Mouse (Mus musculus): ENCODE measurements around the gene Qprt. TPM values are rescaled to one million over a fixed set of nuclear protein-coding genes. Genes with fewer than 3 reads are reported as not detected.
A peak's percentile ranks its signal among the peaks of the same experiment; 100 is the strongest.

Gene Qprt
- polyA plus RNA-seq, 1 experiment from 2014 or later: 14.5 TPM

DNA sequence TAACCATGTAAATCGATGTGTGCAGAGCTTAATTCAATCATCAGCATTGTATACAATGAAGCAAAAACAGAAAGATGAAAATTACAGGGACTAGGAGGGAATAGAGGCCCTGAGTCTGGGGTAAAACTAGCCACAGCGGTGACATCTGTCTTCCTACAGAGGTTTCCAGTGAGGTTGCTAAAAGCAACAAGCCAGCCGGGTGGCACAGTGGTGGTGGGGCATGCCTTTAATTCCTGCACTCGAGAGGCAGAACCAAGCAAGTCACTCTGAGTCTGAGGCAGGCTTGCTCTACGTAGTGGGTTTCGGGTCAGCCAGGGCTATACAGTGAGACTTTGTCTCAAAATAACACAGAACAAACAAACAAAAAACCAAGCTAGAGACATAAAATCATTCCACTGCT, 19.9 kb downstream of the Qprt start:
- H3K4me3 ChIP-seq: no peak overlapping the region
- H3K9me3 ChIP-seq: no peaks in the 10 kb centered on the region
- no peaks in the 10 kb centered on the region for H3K36me3 ChIP-seq
- 73% methylated on average over 6 of the region's 6 CpGs for WGBS
- H3K27me3 ChIP-seq (ENCODE audit: insufficient read depth, poor library complexity, severe bottlenecking): peaks cover 6% of the 10 kb centered on the region; the same call in 1 of the 2 replicates
- peaks cover 13% of the 10 kb centered on the region; the same call in 1 of the 2 replicates for H3K4me1 ChIP-seq
- no peak overlapping the region for H3K27ac ChIP-seq
- no peak for DNase-seq (ENCODE audit: low spot score)

DNA sequence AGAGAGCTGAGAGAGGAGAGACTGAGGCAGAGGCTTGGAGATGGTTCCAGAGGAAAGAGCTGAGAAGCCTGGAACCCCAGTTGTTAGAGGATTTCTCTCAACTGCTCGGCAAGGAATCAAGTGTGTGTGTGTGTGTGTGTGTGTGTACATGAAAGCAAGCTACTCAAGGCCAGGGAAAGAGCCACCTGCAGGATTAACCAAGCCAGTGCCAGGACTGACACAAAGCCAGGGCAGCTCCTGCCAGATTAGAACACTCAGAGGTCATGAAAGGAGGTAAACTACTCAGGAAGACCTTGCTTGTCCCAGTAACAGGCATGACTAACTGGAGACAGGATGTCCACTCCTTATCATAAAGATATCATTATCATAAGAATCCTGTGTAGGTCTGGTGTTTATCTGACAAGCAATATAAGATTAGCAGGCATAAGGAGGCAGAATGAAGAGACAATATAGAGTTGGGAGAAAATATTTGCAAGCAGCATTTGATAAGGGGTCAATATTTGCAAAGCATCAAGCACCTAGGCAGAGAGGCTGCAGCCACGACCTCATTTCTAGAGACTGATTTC, 20.5 kb downstream of the Qprt start:
- H3K27ac ChIP-seq: no peak overlapping the region
- peaks cover 6% of the 10 kb centered on the region; the same call in 1 of the 2 replicates for H3K27me3 ChIP-seq (ENCODE audit: insufficient read depth, poor library complexity, severe bottlenecking)
- H3K36me3 ChIP-seq: no peaks in the 10 kb centered on the region
- H3K9me3 ChIP-seq: no peaks in the 10 kb centered on the region
- DNase-seq (ENCODE audit: low spot score): no peak
- H3K4me1 ChIP-seq: peaks cover 13% of the 10 kb centered on the region; the same call in 1 of the 2 replicates
- whole genome bisulfite sequencing: 25% methylated on average over 2 of the region's 2 CpGs
- no peak overlapping the region for H3K4me3 ChIP-seq

DNA sequence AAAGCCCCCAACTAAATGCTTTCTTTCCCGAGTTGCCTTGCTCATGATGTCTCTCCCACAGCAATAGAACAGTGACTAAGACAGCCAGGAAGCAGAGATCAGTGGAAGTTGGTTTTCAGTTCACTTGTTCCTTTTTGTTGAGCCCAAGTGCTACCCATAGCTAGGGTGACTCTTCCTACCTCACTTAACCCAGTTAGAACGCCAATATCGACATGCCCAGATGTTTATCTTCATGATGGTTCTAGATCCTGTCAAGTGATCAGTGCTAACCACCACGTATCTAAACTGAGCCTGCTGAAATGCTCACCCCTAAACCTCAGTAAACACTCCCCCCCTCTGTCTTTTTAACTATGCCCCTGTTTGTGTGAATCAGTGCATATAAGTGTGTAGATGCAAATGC, 22.5 kb downstream of the Qprt start:
- H3K36me3 ChIP-seq: no peaks in the 10 kb centered on the region
- no peak for DNase-seq (ENCODE audit: low spot score)
- H3K4me3 ChIP-seq: no peak overlapping the region
- H3K4me1 ChIP-seq: peaks cover 12% of the 10 kb centered on the region; the same call in 1 of the 2 replicates
- no peaks in the 10 kb centered on the region for H3K27me3 ChIP-seq (ENCODE audit: insufficient read depth, poor library complexity, severe bottlenecking)
- no peaks in the 10 kb centered on the region for H3K9me3 ChIP-seq
- 77% methylated on average over 4 of the region's 4 CpGs for WGBS
- no peak overlapping the region for H3K27ac ChIP-seq

DNA sequence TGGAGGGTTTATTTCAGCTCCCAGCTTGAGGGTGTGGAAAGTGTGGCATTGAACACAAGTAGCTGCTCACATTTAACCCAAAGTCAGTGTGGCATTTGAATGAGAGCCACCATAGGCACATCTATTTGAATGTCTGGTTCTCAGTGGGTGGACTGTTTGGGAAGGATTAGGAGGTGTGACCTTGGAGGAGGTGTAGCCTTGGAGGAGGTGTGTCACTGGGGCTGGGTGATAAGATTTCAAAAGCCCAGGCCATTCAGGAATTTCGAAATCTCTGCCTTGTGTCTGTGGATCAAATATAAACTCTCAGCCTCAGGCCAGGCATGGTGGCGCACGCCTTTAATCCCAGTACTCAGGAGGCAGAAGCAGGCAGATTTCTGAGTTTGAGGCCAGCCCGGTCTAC, 23.1 kb downstream of the Qprt start:
- Histone ChIP-seq H3K27ac (no peak overlapping the region), H3K36me3 (no peaks in the 10 kb centered on the region), H3K27me3 (ENCODE audit: insufficient read depth, poor library complexity, severe bottlenecking) (no peaks in the 10 kb centered on the region), H3K9me3 (no peaks in the 10 kb centered on the region), H3K4me3 (no peak overlapping the region), H3K4me1 (peaks cover 7% of the 10 kb centered on the region; the same call in 1 of the 2 replicates)
- no peak for DNase-seq (ENCODE audit: low spot score)
- WGBS: 86% methylated on average over 4 of the region's 4 CpGs

DNA sequence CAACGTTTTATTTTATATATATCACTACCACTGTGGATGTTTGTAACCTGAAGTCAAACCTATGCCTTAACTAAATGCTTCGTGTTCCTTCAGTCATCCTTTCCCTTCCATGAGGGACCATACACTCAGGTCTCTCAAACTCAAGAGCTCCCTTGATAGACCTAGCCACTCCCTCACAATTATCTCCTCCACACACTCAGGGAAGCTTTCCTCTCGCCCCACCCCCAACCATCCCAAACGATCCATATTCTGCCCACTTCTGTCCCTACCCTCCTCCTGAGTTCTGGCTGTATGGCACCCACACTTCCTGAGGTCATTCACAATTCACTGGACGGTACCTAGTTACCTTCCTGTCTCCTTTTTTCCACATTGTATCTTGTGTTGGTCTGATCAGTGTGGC, 23.5 kb downstream of the Qprt start:
- Histone ChIP-seq H3K9me3 (no peaks in the 10 kb centered on the region), H3K27ac (no peak overlapping the region), H3K4me1 (peaks cover 7% of the 10 kb centered on the region; the same call in 1 of the 2 replicates), H3K36me3 (no peaks in the 10 kb centered on the region), H3K27me3 (ENCODE audit: insufficient read depth, poor library complexity, severe bottlenecking) (no peaks in the 10 kb centered on the region), H3K4me3 (no peak overlapping the region)
- 80% methylated on average over 5 of the region's 5 CpGs for WGBS
- no peak for DNase-seq (ENCODE audit: low spot score)

DNA sequence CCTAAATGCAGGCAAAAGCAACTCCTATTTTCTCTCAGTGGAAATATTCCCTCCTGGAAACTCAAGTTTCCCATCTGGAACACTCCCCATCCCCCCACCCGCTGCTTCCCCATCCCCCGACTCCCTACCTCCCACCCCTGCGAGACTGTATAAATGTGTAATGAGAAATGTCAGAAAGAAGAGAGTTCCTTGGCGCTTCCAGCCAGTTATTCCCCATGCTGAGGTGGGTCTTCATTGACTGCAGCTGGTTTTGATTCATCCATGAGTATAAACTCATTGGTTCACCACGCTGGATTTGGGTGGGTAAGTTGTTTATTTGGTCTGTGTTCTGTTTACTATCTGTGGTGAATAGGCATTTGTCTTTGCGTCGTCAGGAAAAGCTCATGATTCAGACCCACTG, 25.6 kb downstream of the Qprt start:
- Histone ChIP-seq H3K4me1 (peaks cover 20% of the 10 kb centered on the region), H3K9me3 (no peaks in the 10 kb centered on the region), H3K27me3 (ENCODE audit: insufficient read depth, poor library complexity, severe bottlenecking) (no peaks in the 10 kb centered on the region), H3K4me3 (no peak overlapping the region), H3K27ac (no peak overlapping the region), H3K36me3 (no peaks in the 10 kb centered on the region)
- DNase-seq (ENCODE audit: low spot score): no peak
- WGBS: 70% methylated on average over 7 of the region's 7 CpGs

DNA sequence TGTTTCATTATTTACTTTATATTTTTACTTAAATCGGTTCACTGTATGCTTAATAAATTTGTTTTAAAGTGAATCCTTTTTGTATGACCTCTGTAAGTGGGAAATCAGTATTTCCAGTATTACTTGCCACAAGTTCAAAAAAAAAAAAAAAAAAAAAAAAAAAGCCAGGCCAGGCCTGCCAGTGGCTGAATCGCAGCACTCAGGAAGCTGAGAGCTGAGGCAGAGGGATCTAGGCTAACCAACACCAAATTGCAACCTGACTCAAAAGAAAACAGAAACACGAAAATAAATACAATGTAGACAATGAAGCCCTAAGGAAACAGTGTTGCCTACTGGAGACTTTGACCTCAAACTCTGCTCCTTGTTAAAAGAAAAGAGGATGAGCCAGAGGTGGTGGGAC, 28.1 kb downstream of the Qprt start:
- WGBS: 76% methylated on average over 3 of the region's 3 CpGs

DNA sequence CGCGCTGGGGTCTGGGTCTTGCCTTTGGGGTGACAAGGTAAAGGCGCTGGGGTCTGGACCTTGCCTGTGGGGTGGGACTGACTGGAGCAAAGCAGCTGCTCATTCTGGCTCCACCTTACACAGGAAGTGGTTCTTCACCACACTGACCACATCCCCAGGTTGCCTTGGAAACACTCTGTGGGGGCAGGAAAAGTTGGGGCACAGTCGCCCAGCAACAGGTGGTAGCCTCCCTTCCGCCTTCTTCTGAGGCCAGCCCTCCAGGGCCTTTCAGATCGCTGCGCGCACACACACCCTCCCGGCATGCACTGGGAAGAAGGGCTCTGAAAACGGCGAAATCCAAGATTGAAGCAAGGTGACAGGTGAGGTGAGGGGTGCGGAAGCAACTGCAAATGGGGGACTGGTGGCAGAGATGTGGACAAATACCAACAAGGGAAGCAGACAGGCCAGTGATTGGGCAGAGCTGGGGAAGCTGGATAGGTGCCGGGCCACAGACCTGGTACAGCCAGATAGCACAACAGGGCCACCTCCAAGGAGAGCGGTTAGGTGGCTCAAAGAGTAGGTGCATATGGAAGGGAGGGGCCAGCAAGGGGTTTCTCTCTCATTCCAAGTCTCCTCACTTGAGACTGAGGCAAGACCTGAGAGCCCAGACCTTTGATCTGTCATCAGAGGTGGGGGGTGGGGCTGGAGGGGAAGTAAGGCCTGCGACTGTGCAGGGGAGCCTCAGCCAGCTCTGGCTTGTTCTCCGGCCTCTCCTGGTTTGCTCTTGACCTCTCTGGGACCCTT, 30.7 kb downstream of the Qprt start, which contains the start of gene AI467606:
TSS of gene AI467606 (plus strand) at position 246 of the 783 bp plus-strand sequence.
- Histone ChIP-seq H3K4me1 (peaks cover 31% of the 10 kb centered on the region), H3K27me3 (ENCODE audit: insufficient read depth, poor library complexity, severe bottlenecking) (peaks cover 9% of the 10 kb centered on the region; the same call in 1 of the 2 replicates), H3K27ac (peak within 1 kb of the TSS; percentile 77), H3K4me3 (peak within 1 kb of the TSS; percentile 20; the same call in 1 of the 2 replicates), H3K36me3 (no peaks in the 10 kb centered on the region), H3K9me3 (no peaks in the 10 kb centered on the region)
- DNase-seq (ENCODE audit: low spot score): no peak
- WGBS: 57% methylated on average over 16 of the region's 16 CpGs

More for the DNA sequence above, 28.1 kb downstream of the Qprt start:
- H3K4me3 ChIP-seq: no peak overlapping the region
- H3K9me3 ChIP-seq: no peaks in the 10 kb centered on the region
- H3K27me3 ChIP-seq (ENCODE audit: insufficient read depth, poor library complexity, severe bottlenecking): peaks cover 9% of the 10 kb centered on the region; the same call in 1 of the 2 replicates
- no peak overlapping the region for H3K27ac ChIP-seq
- peaks cover 28% of the 10 kb centered on the region for H3K4me1 ChIP-seq
- H3K36me3 ChIP-seq: no peaks in the 10 kb centered on the region
- DNase-seq (ENCODE audit: low spot score): no peak

DNA sequence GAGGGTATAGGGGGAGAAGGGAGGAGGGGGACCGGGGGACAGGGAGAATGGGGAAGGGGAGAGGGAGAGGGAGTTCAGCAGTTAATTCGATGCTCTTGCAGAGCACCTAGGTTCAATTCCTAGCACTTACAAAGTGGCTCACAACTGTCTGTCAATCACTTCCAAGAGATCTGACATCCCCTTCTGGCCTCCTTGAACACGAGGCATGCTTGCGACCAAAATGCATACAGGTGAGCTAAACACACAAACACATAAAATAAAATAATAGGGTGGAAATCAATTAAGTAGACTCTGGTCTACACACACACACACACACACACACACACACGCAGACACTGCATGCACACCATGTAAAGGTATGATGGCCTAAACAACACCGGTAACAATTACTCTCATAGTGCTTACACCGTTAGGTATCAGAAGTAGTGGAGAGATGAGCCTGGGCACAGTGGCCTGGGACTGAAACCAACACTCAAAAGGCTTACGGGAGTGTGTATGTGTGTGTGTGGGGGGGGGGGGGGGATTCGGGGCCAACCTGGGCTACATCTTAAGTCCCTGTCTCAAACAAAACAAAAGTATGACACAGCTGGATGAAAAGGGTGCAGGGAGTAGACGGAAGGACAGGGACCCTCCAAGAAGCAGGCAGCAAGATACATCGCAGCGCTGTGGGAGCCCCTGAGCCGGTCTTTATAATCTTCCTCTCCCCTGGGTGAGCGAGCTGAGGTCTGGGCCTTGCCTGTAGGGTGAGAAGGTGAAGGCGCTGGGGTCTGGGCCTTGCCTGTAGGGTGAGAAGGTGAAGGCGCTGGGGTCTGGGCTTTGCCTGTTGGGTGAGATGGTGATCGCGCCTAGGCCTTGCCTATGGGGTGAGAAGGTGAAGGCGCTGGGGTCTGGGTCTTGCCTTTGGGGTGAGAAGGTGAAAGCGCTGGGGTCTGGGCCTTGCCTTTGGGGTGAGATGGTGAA, 31.6 kb downstream of the Qprt start:
- DNase-seq (ENCODE audit: low spot score): no peak
- H3K27me3 ChIP-seq (ENCODE audit: insufficient read depth, poor library complexity, severe bottlenecking): peaks cover 9% of the 10 kb centered on the region; the same call in 1 of the 2 replicates
- H3K4me1 ChIP-seq: peaks cover 34% of the 10 kb centered on the region
- H3K27ac ChIP-seq: peak overlapping the region; percentile 77; the same call in 1 of the 2 replicates
- 78% methylated on average over 20 of the region's 20 CpGs for WGBS
- H3K36me3 ChIP-seq: no peaks in the 10 kb centered on the region
- no peaks in the 10 kb centered on the region for H3K9me3 ChIP-seq
- no peak overlapping the region; the same call in 1 of the 2 replicates for H3K4me3 ChIP-seq

DNA sequence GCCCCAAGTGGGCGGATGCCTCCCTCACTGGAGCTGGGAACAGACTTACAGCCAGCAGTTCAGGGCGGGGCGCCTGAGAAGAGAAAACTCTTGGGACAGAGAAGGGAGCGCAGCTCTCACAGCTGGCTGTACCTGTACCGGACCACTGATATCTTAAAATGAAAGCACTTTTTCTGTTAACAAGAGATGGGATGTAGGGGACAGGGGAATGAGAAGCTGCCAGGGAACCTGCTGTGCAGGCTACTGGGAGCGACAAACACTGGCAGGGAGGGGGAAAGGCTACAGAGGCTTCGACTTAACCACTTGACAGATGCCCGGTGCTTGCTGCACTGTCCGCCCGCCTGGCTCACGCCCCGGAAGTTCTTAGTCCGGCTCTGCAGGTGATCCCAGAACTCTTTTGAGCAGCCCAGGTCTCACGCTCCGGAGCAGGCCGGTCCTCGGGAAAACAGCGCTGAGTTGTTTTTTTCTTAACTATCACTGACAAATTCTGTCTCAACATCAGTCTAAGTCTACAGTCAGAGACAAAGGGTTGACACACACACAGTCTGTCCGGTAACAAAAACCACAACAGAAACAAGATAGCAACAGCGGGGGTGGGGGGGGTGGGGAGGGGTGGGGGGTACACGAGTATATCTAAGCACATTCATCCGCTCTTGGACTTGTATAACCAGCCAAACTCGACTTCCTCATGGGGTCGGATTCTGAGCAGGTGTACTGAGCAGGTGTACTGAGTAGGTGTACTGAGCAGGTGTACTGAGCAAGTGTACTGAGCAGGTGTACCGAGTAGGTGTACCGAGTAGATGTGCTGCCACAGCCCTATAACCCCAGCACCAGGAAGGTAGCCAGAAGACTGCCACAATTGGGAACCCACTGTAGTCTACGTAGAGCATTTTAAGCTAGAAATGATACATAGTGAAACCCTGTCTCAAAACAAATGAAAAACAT, 32.9 kb downstream of the Qprt start:
- H3K27ac ChIP-seq: peak overlapping the region; percentile 80
- H3K4me3 ChIP-seq: peak overlapping the region; percentile 53
- DNase-seq (ENCODE audit: low spot score): no peak
- WGBS: 20% methylated on average over 27 of the region's 27 CpGs
- peaks cover 9% of the 10 kb centered on the region; the same call in 1 of the 2 replicates for H3K27me3 ChIP-seq (ENCODE audit: insufficient read depth, poor library complexity, severe bottlenecking)
- no peaks in the 10 kb centered on the region for H3K9me3 ChIP-seq
- no peaks in the 10 kb centered on the region for H3K36me3 ChIP-seq
- H3K4me1 ChIP-seq: peaks cover 35% of the 10 kb centered on the region

DNA sequence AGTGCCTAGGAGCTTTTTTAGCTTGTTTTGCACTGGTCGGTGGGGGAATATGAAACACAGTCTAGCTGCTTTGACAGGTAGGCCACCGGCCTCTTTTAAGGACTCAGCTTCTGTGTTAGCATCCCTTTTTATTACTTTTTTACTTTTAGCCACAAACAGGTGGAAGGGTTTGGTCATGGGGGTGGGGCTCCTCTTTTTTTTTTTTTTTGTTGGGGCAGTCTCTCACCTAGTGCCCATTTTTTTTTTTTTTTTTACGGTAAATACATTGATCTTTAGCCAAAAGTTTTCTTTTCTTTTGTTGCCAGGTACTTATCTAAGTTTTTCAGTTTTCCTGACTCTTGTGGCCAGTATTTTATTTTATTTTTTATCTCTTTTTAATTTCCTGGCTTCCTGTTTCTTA, 33.9 kb downstream of the Qprt start:
- WGBS: 83% methylated on average over 3 of the region's 3 CpGs
- peaks cover 35% of the 10 kb centered on the region for H3K4me1 ChIP-seq
- DNase-seq (ENCODE audit: low spot score): no peak
- no peaks in the 10 kb centered on the region for H3K9me3 ChIP-seq
- H3K27me3 ChIP-seq (ENCODE audit: insufficient read depth, poor library complexity, severe bottlenecking): peaks cover 9% of the 10 kb centered on the region; the same call in 1 of the 2 replicates
- H3K27ac ChIP-seq: no peak overlapping the region
- H3K36me3 ChIP-seq: no peaks in the 10 kb centered on the region
- H3K4me3 ChIP-seq: no peak overlapping the region

All from heart, embryonic 10.5 days (tissue).